Mouse (Mus musculus) olfactory bulb, adult 2 months (tissue): ENCODE data around the gene Tuba1b.

Source experiments
- CTCF ChIP-seq: fragments of 200-500 bp; IDR thresholded peaks from 2 replicates; pipeline ENCODE4 v1.5.1; 2012; ENCODE audit warnings: low read depth, mild to moderate bottlenecking, low read length, moderate library complexity; ENCODE audit not compliant: insufficient read depth
- POLR2A ChIP-seq: fragments of 200-500 bp; IDR thresholded peaks from 2 replicates; pipeline ENCODE4 v1.6.1; 2012; ENCODE audit warnings: mild to moderate bottlenecking, low read depth, low read length, moderate library complexity; ENCODE audit not compliant: insufficient read depth

DNA sequence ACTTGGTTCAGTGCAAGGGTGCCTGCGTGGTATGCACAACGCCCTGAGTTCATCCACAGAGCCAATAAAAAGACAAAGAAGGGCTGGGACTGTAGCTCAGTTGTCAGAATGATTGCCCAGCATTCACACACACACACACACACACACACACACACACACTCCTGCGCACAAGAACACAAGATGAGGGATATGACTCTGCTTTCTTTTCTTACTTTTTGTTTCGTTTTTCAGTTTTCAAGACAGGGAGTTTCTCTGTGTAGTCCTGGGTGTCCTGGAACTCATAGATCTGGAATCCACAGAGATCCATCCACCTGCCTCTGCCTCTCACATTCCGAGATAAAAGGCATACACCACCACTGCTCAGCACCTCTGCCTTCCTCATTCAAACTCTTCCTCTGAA is 6.8 kb downstream of the Tuba1b start:
- TF ChIP-seq POLR2A = no peak
- no peak for TF ChIP-seq CTCF
